Mouse (Mus musculus) MEL (cell line): ENCODE data around the gene Chd6. TPM values are rescaled to one million over a fixed set of nuclear protein-coding genes. Genes with fewer than 3 reads are reported as not detected.

Experiments
- DNase-seq: peaks from one replicate; pipeline ENCODE4 v3.0.0; 2011; ENCODE audit warnings: low read depth, low spot score
- H3K27ac ChIP-seq: 2 replicates; pipeline ENCODE4 v1.5.1; 2012; ENCODE audit warnings: low read depth, mild to moderate bottlenecking, control low read depth, low read length, moderate library complexity; ENCODE audit not compliant: control insufficient read depth
- H3K27me3 ChIP-seq, 2 experiments: fragments of 150-350 bp in 1 of 2; sonication (generic) in 1 of 2; 2 replicates each; pipeline ENCODE4 v1.6.1; 2012; ENCODE audit warnings: low read length in 2 of 2, mild to moderate bottlenecking in 2 of 2, improper control_type of control experiment in 1 of 2, moderate library complexity in 1 of 2; ENCODE audit not compliant: insufficient read depth in 2 of 2, control insufficient read depth in 1 of 2
- H3K36me3 ChIP-seq, 2 experiments: 2 replicates each; pipeline ENCODE4 v1.6.1; 2012 to 2014; ENCODE audit warnings: low read length in 2 of 2, improper control_type of control experiment in 1 of 2, inconsistent platforms in 1 of 2, mild to moderate bottlenecking in 1 of 2; ENCODE audit not compliant: insufficient read depth in 2 of 2, control insufficient read depth in 1 of 2
- H3K4me1 ChIP-seq, 2 experiments: fragments of 150-350 bp in 1 of 2; sonication (generic) in 1 of 2; 2 replicates each; pipeline ENCODE4 v1.6.1; 2012; ENCODE audit warnings: low read length in 2 of 2, improper control_type of control experiment in 1 of 2, mild to moderate bottlenecking in 1 of 2; ENCODE audit not compliant: insufficient read depth in 2 of 2, control insufficient read depth in 1 of 2
- H3K4me3 ChIP-seq, 2 experiments: fragments of 150-350 bp in 1 of 2; sonication (generic) in 1 of 2; 2 replicates each; pipeline ENCODE4 v1.5.1; 2012; ENCODE audit warnings: low read depth in 2 of 2, low read length in 2 of 2, mild to moderate bottlenecking in 2 of 2, moderate library complexity in 2 of 2, control low read depth in 1 of 2, improper control_type of control experiment in 1 of 2; ENCODE audit not compliant: control insufficient read depth in 1 of 2, insufficient read depth in 1 of 2
- H3K79me2 ChIP-seq: 2 replicates; pipeline ENCODE4 v1.6.1; 2012; ENCODE audit warnings: mild to moderate bottlenecking, low read length, moderate library complexity; ENCODE audit not compliant: control insufficient read depth, poor library complexity, insufficient read depth
- H3K9ac ChIP-seq: 2 replicates; pipeline ENCODE4 v1.6.1; 2012; ENCODE audit warnings: low read depth, mild to moderate bottlenecking, control low read depth, low read length, moderate library complexity; ENCODE audit not compliant: control insufficient read depth, poor library complexity, severe bottlenecking
- H3K9me3 ChIP-seq: fragments of 150-350 bp; sonication (generic); replicated peaks from 2 replicates; pipeline ENCODE4 v1.6.1; 2012; ENCODE audit warnings: mild to moderate bottlenecking, low read length, improper control_type of control experiment, moderate library complexity; ENCODE audit not compliant: insufficient read depth
- CHD2 ChIP-seq: IDR thresholded peaks from 2 replicates; pipeline ENCODE4 v1.6.1; 2011; ENCODE audit warnings: low read length, improper control_type of control experiment
- E2F4 ChIP-seq: IDR thresholded peaks from 2 replicates; pipeline ENCODE4 v1.6.1; 2011; ENCODE audit warnings: low read depth, low read length, improper control_type of control experiment, borderline replicate concordance
- ELF1 ChIP-seq: IDR thresholded peaks from 2 replicates; pipeline ENCODE4 v1.6.1; 2014; ENCODE audit warnings: low read depth, mild to moderate bottlenecking, inconsistent platforms, low read length, improper control_type of control experiment, moderate library complexity
- EP300 ChIP-seq, 2 experiments: IDR thresholded peaks; 2 replicates each; pipeline ENCODE4 v1.6.1; 2011; ENCODE audit warnings: improper control_type of control experiment in 2 of 2, low read length in 2 of 2, low read depth in 1 of 2, mild to moderate bottlenecking in 1 of 2
- GABPA ChIP-seq: IDR thresholded peaks from 2 replicates; pipeline ENCODE4 v1.6.1; 2012; ENCODE audit warnings: low read depth, mild to moderate bottlenecking, inconsistent platforms, low read length, improper control_type of control experiment, moderate library complexity
- GATA1 ChIP-seq: IDR thresholded peaks from 2 replicates; pipeline ENCODE4 v1.6.1; 2011; ENCODE audit warnings: low read depth, low read length, improper control_type of control experiment
- HCFC1 ChIP-seq: IDR thresholded peaks from 2 replicates; pipeline ENCODE4 v1.6.1; 2012; ENCODE audit warnings: low read depth, mild to moderate bottlenecking, inconsistent platforms, low read length, improper control_type of control experiment, moderate library complexity
- JUND ChIP-seq: IDR thresholded peaks from 2 replicates; pipeline ENCODE4 v1.6.1; 2011; ENCODE audit warnings: low read depth, mild to moderate bottlenecking, improper control_type of control experiment, low read length
- MAFK ChIP-seq: IDR thresholded peaks from 2 replicates; pipeline ENCODE4 v1.6.1; 2011; ENCODE audit warnings: low read depth, mild to moderate bottlenecking, low read length, improper control_type of control experiment, borderline replicate concordance
- MAX ChIP-seq: IDR thresholded peaks from 2 replicates; pipeline ENCODE4 v1.6.1; 2011; ENCODE audit warnings: low read length, improper control_type of control experiment
- MEF2A ChIP-seq: IDR thresholded peaks from 2 replicates; pipeline ENCODE4 v1.6.1; 2014; ENCODE audit warnings: low read depth, mild to moderate bottlenecking, inconsistent platforms, low read length, improper control_type of control experiment; ENCODE audit not compliant: poor library complexity, insufficient replicate concordance, severe bottlenecking; ENCODE audit errors: extremely low read depth
- MYB ChIP-seq: IDR thresholded peaks from 2 replicates; pipeline ENCODE4 v1.6.1; 2011; ENCODE audit warnings: mild to moderate bottlenecking, low read depth, low read length, improper control_type of control experiment
- MYC ChIP-seq: IDR thresholded peaks from 2 replicates; pipeline ENCODE4 v1.6.1; 2011; ENCODE audit warnings: low read depth, mild to moderate bottlenecking, low read length, improper control_type of control experiment, moderate library complexity
- NELFE ChIP-seq: IDR thresholded peaks from 2 replicates; pipeline ENCODE4 v1.6.1; 2011; ENCODE audit warnings: low read depth, low read length, improper control_type of control experiment
- NRF1 ChIP-seq: IDR thresholded peaks from 2 replicates; pipeline ENCODE4 v1.6.1; 2014; ENCODE audit warnings: low read depth, mild to moderate bottlenecking, inconsistent platforms, low read length, improper control_type of control experiment, moderate library complexity; ENCODE audit not compliant: poor library complexity, insufficient read depth, severe bottlenecking
- POLR2A ChIP-seq, 2 experiments: IDR thresholded peaks; 2 replicates each; pipeline ENCODE4 v1.6.1; 2011 to 2012; ENCODE audit warnings: low read length in 2 of 2, mild to moderate bottlenecking in 2 of 2, control low read depth in 1 of 2, improper control_type of control experiment in 1 of 2, low read depth in 1 of 2, moderate library complexity in 1 of 2; ENCODE audit not compliant: control insufficient read depth in 1 of 2, insufficient read depth in 1 of 2, poor library complexity in 1 of 2
- POLR2AphosphoS2 ChIP-seq: IDR thresholded peaks from 2 replicates; pipeline ENCODE4 v1.6.1; 2011; ENCODE audit warnings: low read length, improper control_type of control experiment
- RCOR1 ChIP-seq: IDR thresholded peaks from 2 replicates; pipeline ENCODE4 v1.6.1; 2012; ENCODE audit warnings: low read depth, mild to moderate bottlenecking, inconsistent platforms, low read length, improper control_type of control experiment
- TAL1 ChIP-seq: IDR thresholded peaks from 2 replicates; pipeline ENCODE4 v1.6.1; 2012; ENCODE audit warnings: mild to moderate bottlenecking, inconsistent platforms, low read length, moderate library complexity, mixed read lengths
- TCF12 ChIP-seq: IDR thresholded peaks from 2 replicates; pipeline ENCODE4 v1.6.1; 2014; ENCODE audit warnings: low read depth, mild to moderate bottlenecking, inconsistent platforms, low read length, improper control_type of control experiment, moderate library complexity
- UBTF ChIP-seq: IDR thresholded peaks from 2 replicates; pipeline ENCODE4 v1.6.1; 2012; ENCODE audit warnings: low read depth, mild to moderate bottlenecking, inconsistent platforms, low read length, improper control_type of control experiment, moderate library complexity, borderline replicate concordance; ENCODE audit not compliant: insufficient read depth
- USF1 ChIP-seq: IDR thresholded peaks from 2 replicates; pipeline ENCODE4 v1.6.1; 2014; ENCODE audit warnings: low read depth, mild to moderate bottlenecking, inconsistent platforms, low read length, improper control_type of control experiment, moderate library complexity
- ZC3H11A ChIP-seq: IDR thresholded peaks from 2 replicates; pipeline ENCODE4 v1.6.1; 2012; ENCODE audit warnings: low read depth, mild to moderate bottlenecking, inconsistent platforms, low read length, improper control_type of control experiment
- ZKSCAN1 ChIP-seq: IDR thresholded peaks from 2 replicates; pipeline ENCODE4 v1.6.1; 2012; ENCODE audit warnings: low read depth, mild to moderate bottlenecking, inconsistent platforms, low read length, improper control_type of control experiment, moderate library complexity
- ZMIZ1 ChIP-seq: IDR thresholded peaks from 2 replicates; pipeline ENCODE4 v1.6.1; 2012; ENCODE audit warnings: low read depth, mild to moderate bottlenecking, inconsistent platforms, low read length, improper control_type of control experiment, moderate library complexity
- ZNF384 ChIP-seq: IDR thresholded peaks from 2 replicates; pipeline ENCODE4 v1.6.1; 2012; ENCODE audit warnings: low read depth, mild to moderate bottlenecking, inconsistent platforms, low read length, improper control_type of control experiment
- polyA plus RNA-seq, 2 experiments: library from polyadenylated mRNA; stranded (reverse) in 1 of 2; unstranded in 1 of 2; fragments of >175 nt in 1 of 2; fragments of >200 nt in 1 of 2; gene quantifications; 2 replicates each; pipeline versions ENCODE4 v1.2.1 to v1.2.4; 2012; ENCODE audit warnings: low replicate concordance in 2 of 2, low read depth in 1 of 2; ENCODE audit not compliant: insufficient read length in 2 of 2, insufficient read depth in 1 of 2, missing spikeins in 1 of 2
- total RNA-seq: library from RNA; depleted of rRNA; stranded (reverse); fragments of 300-350 nt; gene quantifications from 2 replicates; pipeline ENCODE4 v1.2.3, GENCODE M21; 2012

The Chd6 gene
- total and polyA plus RNA-seq, 3 experiments, result 9.7 to 200 (median 15.4) TPM

DNA sequence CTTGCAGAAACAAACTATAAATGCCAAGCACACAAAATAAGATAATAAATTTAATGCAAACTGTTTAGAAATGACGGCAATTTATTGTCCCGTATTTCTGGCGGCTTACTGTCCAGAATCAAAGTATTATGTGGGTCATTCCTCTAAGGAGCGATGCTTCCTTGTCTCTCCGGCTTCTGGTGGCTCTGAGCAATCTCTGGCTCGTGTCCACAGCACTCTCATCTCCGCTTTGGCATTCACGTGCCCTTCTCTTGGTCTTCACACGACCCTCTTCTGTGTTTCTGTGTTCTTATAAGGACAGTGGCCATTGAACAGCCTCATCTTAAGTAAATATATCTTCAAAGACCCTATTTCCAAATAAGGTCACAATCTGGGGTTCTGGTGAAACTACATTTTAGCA, 194.2 kb downstream of the Chd6 start:
- Histone ChIP-seq H3K27me3 (no peaks in the 10 kb centered on the region; a peak in 1 of 4 replicates), H3K4me3 (no peak overlapping the region), H3K9ac (no peak overlapping the region), H3K79me2 (no peaks in the 10 kb centered on the region), H3K36me3 (no peaks in the 10 kb centered on the region), H3K27ac (no peak overlapping the region), H3K4me1 (no peaks in the 10 kb centered on the region), H3K9me3 (no peaks in the 10 kb centered on the region)
- TF ChIP-seq TAL1 (no peak), NELFE (no peak), MAX (no peak), GABPA (no peak), GATA1 (no peak), MYB (no peak), JUND (no peak), TCF12 (no peak), HCFC1 (no peak)
- no peak for DNase-seq

DNA sequence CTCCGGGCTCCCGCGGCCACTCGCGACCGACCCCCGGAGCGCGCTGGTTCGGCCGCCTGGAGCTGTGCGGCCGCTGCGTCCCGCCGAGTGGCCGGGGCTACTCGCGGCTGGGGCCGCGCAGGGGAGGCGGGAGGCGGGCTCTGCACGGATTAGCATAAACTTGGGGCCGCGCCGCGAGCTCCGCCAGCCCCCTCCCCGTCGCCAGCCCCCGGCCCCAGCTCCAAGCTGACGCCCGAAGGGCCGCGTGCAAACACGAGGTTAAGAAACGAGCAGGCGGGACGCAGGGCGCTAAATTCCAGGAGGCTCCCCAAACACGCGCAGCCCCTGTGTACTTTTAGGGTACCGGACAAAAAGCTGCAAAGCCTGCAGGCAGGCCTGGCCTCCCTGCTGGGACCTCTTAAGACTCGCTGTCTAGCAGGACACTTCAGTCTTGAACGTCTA, 196.6 kb downstream of the Chd6 start, which contains the start of gene Emilin3:
Emilin3 (minus strand) TSS at position 98 of the 441 bp plus-strand sequence.
- H3K4me3 ChIP-seq, result no peak within 1 kb of the TSS
- no peaks in the 10 kb centered on the region for H3K27me3 ChIP-seq
- no peak within 1 kb of the TSS for H3K27ac ChIP-seq
- no peaks in the 10 kb centered on the region for H3K4me1 ChIP-seq
- no peaks in the 10 kb centered on the region for H3K9me3 ChIP-seq
- no peaks in the 10 kb centered on the region for H3K79me2 ChIP-seq
- H3K36me3 ChIP-seq, result no peaks in the 10 kb centered on the region
- DNase-seq, result no peak
- no peak within 1 kb of the TSS for H3K9ac ChIP-seq
- TF ChIP-seq ZMIZ1 (no peak), CHD2 (no peak), EP300 (IDR thresholded peaks at IDR 0.05; ENCODE audit: low read depth in 1 of 2, low read length in 2 of 2) (no peak), ZKSCAN1 (no peak), UBTF (no peak), POLR2AphosphoS2 (no peak), USF1 (no peak), POLR2A (IDR thresholded peaks at IDR 0.05; ENCODE audit: control insufficient read depth in 1 of 2, insufficient read depth in 1 of 2, low read depth in 1 of 2, low read length in 2 of 2, poor library complexity in 1 of 2) (no peak), ZNF384 (no peak), ZC3H11A (no peak), NRF1 (no peak), MAFK (no peak), E2F4 (no peak), MYC (no peak), ELF1 (no peak), RCOR1 (no peak), MAX (no peak), MEF2A (no peak)
